Mouse (Mus musculus) stomach, postnatal 0 days (tissue): ENCODE results near the gene Ccdc102a.

Source experiments
- CTCF ChIP-seq: IDR thresholded peaks from 2 replicates; pipeline ENCODE4 v1.5.1; 2016; ENCODE audit warnings: antibody characterized with exemption, low read depth, mild to moderate bottlenecking, moderate library complexity
- EP300 ChIP-seq: optimal IDR thresholded peaks from 2 replicates; pipeline ENCODE3; 2016; ENCODE audit warnings: antibody characterized with exemption

DNA sequence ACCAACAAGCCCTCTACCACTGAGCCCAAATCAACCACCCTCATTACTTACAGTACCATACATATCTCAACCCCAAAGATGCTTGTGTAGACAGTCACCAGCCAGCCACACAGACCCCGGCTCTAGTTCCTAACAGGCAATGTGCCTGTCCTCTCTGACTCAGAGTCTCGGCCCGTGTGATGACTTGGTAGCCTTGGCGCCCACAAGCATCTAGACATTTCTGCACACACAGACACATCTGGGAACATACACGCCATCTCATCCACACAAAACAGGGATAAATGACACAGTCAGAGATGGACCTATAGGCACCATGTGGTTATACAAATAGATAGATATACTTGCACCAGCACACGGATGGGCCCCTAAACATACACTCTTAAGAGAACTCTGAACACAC, 3.6 kb downstream of the Ccdc102a start:
- TF ChIP-seq EP300 (no peak), CTCF (no peak)
